Mouse (Mus musculus) limb, embryonic 13.5 days (tissue): ENCODE data around the gene Nav2. TPM values are rescaled to one million over a fixed set of nuclear protein-coding genes. Genes with fewer than 3 reads are reported as not detected.
A peak's percentile ranks its signal among the peaks of the same experiment; 100 is the strongest.

ENCODE experiments used
- ATAC-seq: fragments of 200-750 bp; cut with Nextera tagmentation; 2 replicates; pipeline ENCODE4 v1.8.0; 2017; ENCODE audit warnings: low read depth, moderate number of reproducible peaks, moderate TSS enrichment; ENCODE audit not compliant: low FRiP score
- H3K27ac ChIP-seq: fragments of 300-500 bp; sonication (generic); 2 replicates; pipeline ENCODE4 v1.5.1; 2015; ENCODE audit warnings: inconsistent platforms, mild to moderate bottlenecking, moderate library complexity
- H3K27me3 ChIP-seq: fragments of 300-500 bp; sonication (generic); 2 replicates; pipeline ENCODE4 v1.6.1; 2015; ENCODE audit warnings: mild to moderate bottlenecking, inconsistent platforms
- H3K36me3 ChIP-seq: fragments of 300-500 bp; sonication (generic); 2 replicates; pipeline ENCODE4 v1.6.1; 2015; ENCODE audit warnings: inconsistent platforms, mild to moderate bottlenecking, moderate library complexity
- H3K4me1 ChIP-seq: fragments of 300-500 bp; sonication (generic); 2 replicates; pipeline ENCODE4 v1.6.1; 2015; ENCODE audit warnings: inconsistent platforms
- H3K4me2 ChIP-seq: fragments of 300-500 bp; sonication (generic); replicated peaks from 2 replicates; pipeline ENCODE4 v1.6.1; 2015; ENCODE audit warnings: inconsistent platforms, mild to moderate bottlenecking, moderate library complexity
- H3K4me3 ChIP-seq: fragments of 300-500 bp; sonication (generic); 2 replicates; pipeline ENCODE4 v1.5.1; 2015; ENCODE audit warnings: moderate library complexity, mild to moderate bottlenecking, inconsistent platforms
- H3K9ac ChIP-seq: fragments of 300-500 bp; sonication (generic); 2 replicates; pipeline ENCODE4 v1.6.1; 2015; ENCODE audit warnings: mild to moderate bottlenecking, inconsistent platforms
- H3K9me3 ChIP-seq: fragments of 300-500 bp; sonication (generic); 2 replicates; pipeline ENCODE4 v1.6.1; 2016; ENCODE audit warnings: inconsistent platforms
- WGBS: fragments of 180-500 bp; shearing (Covaris S2); methylation state at CpG from one replicate; pipeline ENCODE4 v1.1.7; 2015; 5-methylcytosine and 5-hydroxymethylcytosine counted together
- polyA plus RNA-seq: library from polyadenylated mRNA; unstranded; fragments of >200 nt; fragmentation: Nextera tagmentation; extraction: Ambion mirVana; gene quantifications from 2 replicates; pipeline ENCODE4 v1.2.1, GENCODE M21; 2015

Gene Nav2
- polyA plus RNA-seq, 1 experiment from 2014 or later: 17.4 TPM

DNA sequence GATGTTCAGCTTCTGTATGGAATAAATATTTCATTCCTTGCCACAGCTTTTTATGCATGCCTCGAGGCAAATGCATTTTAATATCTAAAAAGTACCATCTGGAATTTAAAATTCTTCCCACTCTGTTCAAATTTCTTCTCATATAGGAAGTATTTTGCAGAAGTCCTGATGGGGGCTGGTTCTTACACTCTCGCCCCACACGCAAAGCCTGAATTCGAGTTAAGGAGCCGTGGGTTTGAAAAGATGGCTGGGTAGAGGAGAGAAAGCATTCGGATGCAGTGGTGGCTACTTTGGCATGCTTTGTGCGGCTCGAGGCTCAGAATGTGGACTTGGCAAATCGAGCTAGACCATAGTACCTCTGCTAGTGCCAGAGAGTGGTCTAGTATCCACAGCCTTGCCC, 499.2 kb downstream of the Nav2 start:
- Histone ChIP-seq H3K9ac (no peak overlapping the region), H3K4me2 (no peak overlapping the region), H3K27ac (no peak overlapping the region), H3K4me1 (peaks cover 22% of the 10 kb centered on the region), H3K4me3 (no peak overlapping the region), H3K27me3 (no peaks in the 10 kb centered on the region), H3K36me3 (no peaks in the 10 kb centered on the region), H3K9me3 (no peaks in the 10 kb centered on the region)
- WGBS: 85% methylated on average over 9 of the region's 9 CpGs
- no peak for ATAC-seq

DNA sequence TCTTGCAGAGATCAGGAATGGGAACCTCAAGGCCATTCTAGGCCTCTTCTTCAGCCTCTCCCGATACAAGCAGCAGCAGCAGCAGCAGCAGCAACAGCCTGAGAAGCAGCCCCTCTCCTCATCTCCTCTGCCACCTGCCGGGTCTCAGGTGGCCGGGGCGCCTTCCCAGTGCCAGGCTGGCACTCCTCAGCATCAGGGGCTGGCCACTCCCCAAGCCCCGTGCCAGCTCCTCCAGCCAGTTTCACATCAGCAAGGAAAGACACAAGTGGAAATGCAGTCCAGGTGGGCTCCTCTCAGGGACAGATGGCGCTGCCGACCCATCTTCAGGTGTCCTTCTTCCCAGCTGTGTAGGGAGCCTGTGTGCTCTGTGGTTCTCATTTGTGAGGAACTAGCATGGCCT, 500.1 kb downstream of the Nav2 start:
- H3K9ac ChIP-seq: no peak overlapping the region
- ATAC-seq: no peak
- H3K4me1 ChIP-seq: peaks cover 22% of the 10 kb centered on the region
- WGBS: 88% methylated on average over 7 of the region's 7 CpGs
- H3K27ac ChIP-seq: no peak overlapping the region
- no peak overlapping the region for H3K4me2 ChIP-seq
- H3K36me3 ChIP-seq: no peaks in the 10 kb centered on the region
- no peaks in the 10 kb centered on the region for H3K27me3 ChIP-seq
- H3K4me3 ChIP-seq: no peak overlapping the region
- H3K9me3 ChIP-seq: no peaks in the 10 kb centered on the region

DNA sequence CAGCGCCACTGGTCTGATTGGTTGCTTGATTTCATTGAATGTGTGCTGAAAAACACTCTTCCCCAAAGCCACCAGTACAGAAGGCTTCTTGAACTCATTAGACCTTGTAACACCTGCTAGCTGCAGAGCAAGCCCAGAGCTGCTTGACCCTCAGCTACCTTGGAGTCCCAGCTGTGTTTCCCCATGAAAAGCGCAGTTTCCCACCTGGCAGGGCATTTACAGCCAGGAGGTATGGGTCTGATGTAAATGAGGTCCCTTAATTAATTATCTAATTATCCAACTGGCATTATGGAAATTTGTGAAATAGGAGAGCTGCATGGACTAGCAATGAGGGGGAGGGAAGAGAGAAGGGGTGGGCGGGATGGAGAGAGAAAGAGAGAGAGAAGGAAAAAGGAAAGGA, 500.7 kb downstream of the Nav2 start:
- H3K4me1 ChIP-seq: peaks cover 26% of the 10 kb centered on the region
- H3K27me3 ChIP-seq: no peaks in the 10 kb centered on the region
- no peaks in the 10 kb centered on the region for H3K9me3 ChIP-seq
- H3K36me3 ChIP-seq: no peaks in the 10 kb centered on the region
- ATAC-seq: no peak
- WGBS: 66% methylated on average over 3 of the region's 3 CpGs
- no peak overlapping the region for H3K4me3 ChIP-seq
- H3K9ac ChIP-seq: no peak overlapping the region
- no peak overlapping the region for H3K4me2 ChIP-seq
- no peak overlapping the region for H3K27ac ChIP-seq

DNA sequence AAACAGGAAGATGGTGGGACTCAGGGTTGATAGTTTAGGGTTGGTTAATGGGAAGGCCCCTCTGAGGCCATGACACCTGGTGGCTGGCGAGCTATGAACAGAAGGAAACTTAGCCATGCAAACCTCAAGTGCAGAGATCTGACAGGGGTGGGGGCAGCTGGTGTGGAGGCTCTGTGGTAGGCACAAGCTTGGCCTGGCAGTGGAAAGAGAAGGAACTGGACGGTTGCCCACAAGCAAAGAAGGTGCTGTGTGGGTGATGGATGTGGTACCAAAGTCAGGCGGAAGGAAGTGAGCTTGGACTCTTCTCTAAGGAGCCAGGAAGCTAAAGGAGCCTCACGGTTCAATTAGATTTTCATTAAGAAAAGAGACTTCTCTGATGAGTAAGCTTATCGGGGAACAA, 501.7 kb downstream of the Nav2 start:
- Histone ChIP-seq H3K4me3 (no peak overlapping the region), H3K9me3 (no peaks in the 10 kb centered on the region), H3K36me3 (no peaks in the 10 kb centered on the region), H3K27ac (no peak overlapping the region), H3K4me1 (peaks cover 34% of the 10 kb centered on the region), H3K27me3 (no peaks in the 10 kb centered on the region), H3K9ac (no peak overlapping the region), H3K4me2 (no peak overlapping the region)
- WGBS: 88% methylated on average over 5 of the region's 5 CpGs
- ATAC-seq: no peak

DNA sequence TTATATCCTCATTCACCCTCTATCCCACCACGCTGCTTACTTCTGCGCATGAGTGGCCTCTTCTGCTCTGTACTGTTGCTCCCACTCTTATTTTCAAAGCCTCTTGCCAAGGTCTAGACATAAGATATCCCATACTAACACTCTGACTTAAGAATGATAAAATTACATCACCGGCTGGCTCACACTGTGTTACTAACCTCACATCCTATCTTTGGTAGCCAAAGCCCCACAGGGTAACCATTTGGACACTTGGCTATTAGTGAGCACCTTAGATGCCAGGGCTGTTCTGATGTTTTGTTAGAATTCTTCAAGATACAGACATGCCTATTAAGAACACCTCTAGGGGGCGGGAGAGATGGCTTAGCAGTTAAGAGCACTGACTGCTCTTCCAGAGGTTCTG, 502.4 kb downstream of the Nav2 start:
- 91% methylated on average over 4 of the region's 4 CpGs for WGBS
- H3K9me3 ChIP-seq: no peaks in the 10 kb centered on the region
- no peak for ATAC-seq

DNA sequence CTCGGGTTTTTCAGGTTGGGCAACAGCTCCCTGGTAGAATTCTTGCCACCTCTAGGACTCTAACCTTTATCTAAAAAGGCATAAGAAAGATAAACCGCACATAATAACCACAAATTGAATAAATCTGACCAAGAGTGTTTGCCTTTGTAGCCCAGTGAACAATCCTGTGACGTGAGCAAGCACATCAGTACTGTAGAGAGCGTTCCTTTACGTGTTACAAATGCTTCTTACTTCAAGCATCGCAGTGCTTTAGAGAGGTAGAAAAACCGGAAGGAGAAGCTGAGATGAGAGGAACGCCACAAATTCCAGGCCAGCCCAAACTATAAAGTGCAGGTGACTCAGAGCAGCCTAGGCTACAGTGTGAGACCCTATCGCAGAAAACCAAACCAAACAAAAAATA, 503.3 kb downstream of the Nav2 start:
- Histone ChIP-seq H3K9me3 (no peaks in the 10 kb centered on the region), H3K27me3 (no peaks in the 10 kb centered on the region), H3K4me1 (peaks cover 34% of the 10 kb centered on the region), H3K36me3 (no peaks in the 10 kb centered on the region), H3K4me2 (no peak overlapping the region), H3K4me3 (no peak overlapping the region), H3K9ac (no peak overlapping the region), H3K27ac (no peak overlapping the region)
- ATAC-seq: no peak
- 82% methylated on average over 9 of the region's 9 CpGs for whole genome bisulfite sequencing

More for the DNA sequence above, 502.4 kb downstream of the Nav2 start:
- H3K9ac ChIP-seq: no peak overlapping the region
- H3K36me3 ChIP-seq: no peaks in the 10 kb centered on the region
- no peaks in the 10 kb centered on the region for H3K27me3 ChIP-seq
- H3K27ac ChIP-seq: no peak overlapping the region
- H3K4me3 ChIP-seq: no peak overlapping the region
- H3K4me2 ChIP-seq: no peak overlapping the region
- peaks cover 34% of the 10 kb centered on the region for H3K4me1 ChIP-seq

DNA sequence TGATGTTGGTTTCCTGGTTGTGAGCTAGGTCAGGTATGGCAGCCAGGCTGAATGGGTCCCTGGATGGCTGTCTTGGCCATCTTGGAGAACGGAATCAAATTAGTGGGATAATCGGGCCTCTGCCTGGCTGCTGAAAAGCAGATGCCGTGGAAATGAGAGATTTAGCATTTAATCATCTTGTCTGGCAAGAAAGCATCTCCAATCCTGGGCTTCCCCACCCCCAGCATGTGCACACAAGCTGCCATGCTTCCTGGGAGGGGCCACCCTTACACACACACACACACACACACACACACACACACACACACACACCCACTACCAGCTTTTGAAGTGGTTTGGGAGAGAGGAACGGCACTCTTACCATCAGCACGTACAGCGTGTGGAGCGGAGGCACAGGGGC, 506.6 kb downstream of the Nav2 start:
- Histone ChIP-seq H3K36me3 (no peaks in the 10 kb centered on the region), H3K9me3 (no peaks in the 10 kb centered on the region), H3K9ac (no peak overlapping the region), H3K27ac (no peak overlapping the region), H3K4me3 (no peak overlapping the region), H3K4me2 (no peak overlapping the region), H3K27me3 (no peaks in the 10 kb centered on the region), H3K4me1 (peaks cover 35% of the 10 kb centered on the region)
- ATAC-seq: no peak
- 79% methylated on average over 7 of the region's 7 CpGs for whole genome bisulfite sequencing

DNA sequence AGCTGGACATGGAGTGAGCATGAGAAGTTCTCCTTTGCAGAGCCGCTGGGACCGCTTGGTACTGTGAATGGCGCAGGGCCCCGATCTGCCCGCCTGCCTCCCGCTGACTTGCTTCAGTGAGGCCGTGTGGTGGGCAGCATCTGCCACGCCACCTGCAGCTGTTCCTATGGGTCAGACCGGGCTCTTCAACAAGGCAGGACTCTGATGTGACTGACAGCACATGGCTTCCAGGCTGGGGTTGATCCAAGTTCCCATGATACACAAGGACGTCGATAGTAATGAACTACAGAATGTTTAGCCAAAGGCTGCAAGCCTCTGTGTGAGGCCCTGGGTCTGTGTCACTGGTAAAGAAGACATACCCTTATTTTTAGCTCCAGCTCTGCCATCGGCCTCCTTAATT, 507.2 kb downstream of the Nav2 start:
- H3K9ac ChIP-seq: no peak overlapping the region
- peaks cover 40% of the 10 kb centered on the region for H3K4me1 ChIP-seq
- no peaks in the 10 kb centered on the region for H3K9me3 ChIP-seq
- no peaks in the 10 kb centered on the region for H3K36me3 ChIP-seq
- ATAC-seq: no peak
- no peaks in the 10 kb centered on the region for H3K27me3 ChIP-seq
- WGBS: 93% methylated on average over 12 of the region's 12 CpGs
- H3K4me3 ChIP-seq: no peak overlapping the region
- no peak overlapping the region for H3K4me2 ChIP-seq
- no peak overlapping the region for H3K27ac ChIP-seq

DNA sequence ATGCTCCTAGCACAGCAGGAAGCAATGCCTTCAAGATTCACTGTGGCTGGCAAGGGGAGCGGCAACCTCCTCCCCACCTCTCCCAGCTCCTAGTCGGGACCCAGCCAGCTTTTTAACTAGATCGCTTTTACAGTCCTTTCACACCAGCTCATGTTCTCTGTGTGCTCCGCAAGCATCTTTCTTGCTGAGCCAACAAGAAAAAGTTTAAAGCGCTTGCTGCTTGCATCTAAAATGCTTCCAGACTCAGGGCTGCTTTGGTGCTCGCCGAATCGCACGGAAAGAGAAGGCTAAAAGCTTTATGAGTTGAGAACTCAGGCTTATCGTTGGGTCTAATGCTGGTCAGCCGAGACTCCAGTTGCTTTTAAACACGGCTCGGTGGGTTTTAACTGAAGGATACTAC, 510.3 kb downstream of the Nav2 start:
- no peak overlapping the region for H3K4me3 ChIP-seq
- peak; percentile 80 for ATAC-seq
- peaks cover 44% of the 10 kb centered on the region for H3K4me1 ChIP-seq
- H3K4me2 ChIP-seq: peak overlapping the region; percentile 23; the same call in 1 of the 2 replicates
- 23% methylated on average over 13 of the region's 13 CpGs for WGBS
- no peaks in the 10 kb centered on the region for H3K9me3 ChIP-seq
- peak overlapping the region; percentile 75 for H3K27ac ChIP-seq
- no peaks in the 10 kb centered on the region for H3K36me3 ChIP-seq
- H3K9ac ChIP-seq: no peak overlapping the region
- no peaks in the 10 kb centered on the region for H3K27me3 ChIP-seq

DNA sequence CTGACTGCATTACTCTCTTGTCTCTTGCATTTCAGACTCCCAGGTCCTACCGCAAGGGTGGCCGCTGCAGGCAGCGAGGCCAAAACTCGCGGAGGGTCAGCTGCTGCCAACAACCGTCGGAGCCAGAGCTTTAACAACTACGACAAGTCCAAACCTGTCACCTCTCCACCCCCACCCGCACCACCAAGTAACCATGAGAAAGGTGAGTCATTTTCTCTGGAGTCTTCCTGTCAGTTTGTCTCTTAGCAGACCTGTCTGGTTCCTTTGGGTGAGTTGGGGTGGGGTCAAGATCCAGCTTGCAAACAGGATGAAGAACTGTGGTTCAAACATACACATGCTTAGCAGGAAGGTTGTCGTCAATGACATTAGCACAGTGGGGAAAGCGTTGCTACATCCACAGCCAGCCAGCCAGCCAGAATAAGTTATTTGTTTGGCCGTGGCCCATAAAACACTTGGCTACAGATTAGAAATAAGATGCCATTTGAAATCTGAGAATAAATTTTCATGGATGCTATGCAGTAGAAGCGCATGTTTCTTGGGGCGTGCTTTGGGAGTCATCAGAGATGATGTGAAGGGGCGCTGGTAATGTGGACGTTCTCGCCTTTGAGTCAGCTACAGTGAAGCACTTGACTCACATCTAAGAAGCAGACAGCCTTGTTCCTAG, 511.8 kb downstream of the Nav2 start:
- WGBS: 80% methylated on average over 17 of the region's 17 CpGs

DNA sequence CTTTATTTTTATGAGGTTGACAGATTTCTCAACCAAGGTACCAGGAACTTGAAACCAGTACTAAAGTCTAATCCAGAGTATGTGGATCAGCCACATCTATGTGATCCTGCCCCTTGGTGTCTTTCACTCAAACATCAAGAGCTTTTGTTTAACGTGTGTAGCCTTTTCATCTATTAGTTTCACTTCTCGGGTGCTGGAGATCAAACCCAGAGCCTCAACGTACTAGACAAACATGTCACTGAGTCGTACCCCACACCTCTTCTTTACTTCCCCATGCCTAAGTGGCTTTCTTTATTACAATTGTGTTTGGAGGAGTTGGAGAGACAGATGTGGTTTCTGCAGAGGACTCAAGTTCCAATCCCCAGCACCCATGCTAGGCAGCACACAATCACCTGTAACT, 512.7 kb downstream of the Nav2 start:
- 73% methylated on average over 4 of the region's 4 CpGs for WGBS
- Histone ChIP-seq H3K9me3 (no peaks in the 10 kb centered on the region), H3K4me1 (peaks cover 36% of the 10 kb centered on the region), H3K27ac (no peak overlapping the region), H3K4me3 (no peak overlapping the region), H3K9ac (no peak overlapping the region), H3K27me3 (no peaks in the 10 kb centered on the region), H3K4me2 (no peak overlapping the region), H3K36me3 (no peaks in the 10 kb centered on the region)
- ATAC-seq: no peak

More for the DNA sequence above, 511.8 kb downstream of the Nav2 start:
- no peak for ATAC-seq
- Histone ChIP-seq H3K36me3 (no peaks in the 10 kb centered on the region), H3K4me1 (peaks cover 31% of the 10 kb centered on the region), H3K4me3 (no peak overlapping the region), H3K27me3 (no peaks in the 10 kb centered on the region), H3K9ac (no peak overlapping the region), H3K27ac (peak overlapping the region; percentile 75; the same call in 1 of the 2 replicates), H3K9me3 (no peaks in the 10 kb centered on the region), H3K4me2 (no peak overlapping the region)

DNA sequence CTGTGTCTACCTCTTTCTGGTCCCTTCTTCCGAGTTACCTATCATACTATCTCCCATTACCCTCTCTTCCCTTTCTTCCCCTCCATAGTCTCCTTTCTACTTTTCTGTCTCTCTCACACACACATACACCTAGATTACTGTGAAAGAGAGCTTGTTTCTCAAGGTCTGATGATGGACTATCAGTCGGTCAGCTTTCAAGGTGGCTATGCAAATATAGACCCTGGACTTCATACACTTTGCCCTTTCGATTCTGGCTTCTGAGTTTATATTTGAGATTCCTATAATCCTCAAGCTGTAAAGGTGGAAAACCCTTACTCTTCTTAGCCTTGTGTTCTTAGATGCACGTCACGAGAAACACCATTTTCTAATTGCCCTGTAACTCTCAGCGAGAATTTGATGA, 515.4 kb downstream of the Nav2 start:
- ATAC-seq: no peak
- H3K4me3 ChIP-seq: no peak overlapping the region
- H3K9ac ChIP-seq: no peak overlapping the region
- H3K27me3 ChIP-seq: no peaks in the 10 kb centered on the region
- no peak overlapping the region for H3K27ac ChIP-seq
- no peaks in the 10 kb centered on the region for H3K9me3 ChIP-seq
- 78% methylated on average over 6 of the region's 6 CpGs for WGBS
- no peaks in the 10 kb centered on the region for H3K36me3 ChIP-seq
- peaks cover 25% of the 10 kb centered on the region for H3K4me1 ChIP-seq
- no peak overlapping the region for H3K4me2 ChIP-seq

DNA sequence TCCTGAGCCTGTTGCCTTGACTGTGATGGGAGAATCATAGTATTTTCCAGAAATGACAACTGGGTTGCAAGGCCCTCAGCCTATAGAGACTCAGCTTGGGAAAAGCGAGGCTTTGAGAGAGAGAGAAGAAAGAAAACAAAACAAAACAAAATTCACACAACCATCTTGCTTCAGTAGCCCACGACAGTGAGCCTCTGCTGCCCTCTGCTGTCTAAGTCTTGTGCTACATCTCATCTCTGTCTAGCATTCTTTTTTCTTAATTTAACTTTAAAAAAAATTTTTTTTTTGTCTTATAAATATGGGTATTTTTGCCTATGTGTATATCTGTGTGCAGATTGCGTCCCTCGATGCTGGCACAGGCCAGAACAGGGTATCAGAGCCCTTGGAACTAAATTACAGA, 517.5 kb downstream of the Nav2 start:
- H3K27ac ChIP-seq: no peak overlapping the region
- no peaks in the 10 kb centered on the region for H3K9me3 ChIP-seq
- no peak overlapping the region for H3K9ac ChIP-seq
- H3K36me3 ChIP-seq: no peaks in the 10 kb centered on the region
- WGBS: 43% methylated on average over 4 of the region's 4 CpGs
- H3K4me3 ChIP-seq: no peak overlapping the region
- H3K4me1 ChIP-seq: 0 out of 2 replicates have a peak, but pooled peaks cover 8% of the 10 kb centered on the region
- H3K27me3 ChIP-seq: no peaks in the 10 kb centered on the region
- no peak for ATAC-seq
- no peak overlapping the region for H3K4me2 ChIP-seq
